Mouse (Mus musculus) cerebellum, postnatal 4 days (tissue): ENCODE measurements around the gene Bcorl1.
A peak's percentile ranks its signal among the peaks of the same experiment; 100 is the strongest.

ENCODE experiments used
- DNase-seq, 2 experiments: peaks; one replicate each; pipeline ENCODE4 v3.0.0; 2022; ENCODE audit warnings: low spot score in 2 of 2, mixed read lengths in 1 of 2

The Bcorl1 gene

DNA sequence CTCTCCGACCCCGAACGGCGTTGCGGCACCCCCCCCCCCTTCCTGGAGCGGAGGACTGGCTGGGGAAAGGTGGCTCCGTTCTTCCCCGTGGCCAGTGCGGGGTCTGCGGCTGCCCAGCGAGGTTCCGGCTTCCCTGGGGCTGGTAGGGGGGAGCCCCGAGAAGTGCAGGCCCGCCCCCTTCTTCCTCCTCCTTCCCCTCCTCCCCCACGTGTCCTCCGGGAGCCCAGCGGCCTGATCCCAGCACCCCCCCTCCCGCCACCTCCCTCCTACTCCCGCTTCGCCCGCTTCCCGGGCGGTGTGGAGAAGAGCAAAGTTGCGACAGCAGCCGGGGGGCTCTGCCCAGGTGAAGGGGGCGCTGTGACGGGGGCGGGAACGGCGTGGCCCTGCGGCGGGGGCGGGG, at the start of gene Bcorl1:
Gene Bcorl1, plus strand, starts transcription at position 218 of the 400 bp plus-strand sequence.
- DNase-seq = peak in 1 of 2 experiments; percentile 11

DNA sequence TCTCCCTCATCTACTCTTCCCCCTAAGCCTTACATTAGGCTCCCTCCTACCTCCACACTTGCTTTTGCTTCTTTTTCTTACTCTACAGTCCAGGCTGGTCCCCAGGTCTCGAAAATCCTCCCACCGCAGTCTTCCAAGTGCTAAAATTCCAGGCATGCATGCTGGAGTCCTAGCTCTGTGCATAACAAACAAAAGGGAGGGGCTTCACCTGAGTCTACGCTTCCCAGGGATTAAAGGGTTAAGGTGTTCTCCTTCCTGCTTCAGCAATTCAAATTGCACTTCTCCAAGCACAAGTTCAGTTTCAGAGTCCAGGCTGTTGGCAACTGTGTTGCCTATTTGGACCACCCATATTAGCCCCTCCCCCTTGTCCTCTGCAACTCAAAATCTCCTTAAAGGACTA, 49.7 kb upstream of the Bcorl1 start:
- no peak for DNase-seq

DNA sequence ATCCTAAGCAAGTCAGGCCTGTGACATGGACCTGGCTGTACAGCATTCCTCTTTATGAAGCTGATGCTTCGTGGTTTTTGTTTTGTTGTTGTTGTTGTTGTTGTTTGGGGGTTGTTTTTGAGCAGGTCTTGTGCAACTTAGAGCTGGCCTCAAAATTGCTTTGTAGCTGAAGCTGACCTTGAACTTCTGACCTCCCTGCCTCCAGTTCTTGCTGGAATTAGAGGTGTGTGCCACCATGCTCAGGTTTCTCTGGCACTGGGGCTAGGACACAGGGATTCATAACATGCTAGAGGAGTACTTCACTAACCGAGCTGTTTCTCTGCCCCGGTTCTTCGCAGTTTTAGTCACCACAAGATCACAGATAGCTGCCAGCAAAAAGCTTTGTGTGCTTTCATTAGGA, 35.8 kb upstream of the Bcorl1 start:
- DNase-seq = no peak

DNA sequence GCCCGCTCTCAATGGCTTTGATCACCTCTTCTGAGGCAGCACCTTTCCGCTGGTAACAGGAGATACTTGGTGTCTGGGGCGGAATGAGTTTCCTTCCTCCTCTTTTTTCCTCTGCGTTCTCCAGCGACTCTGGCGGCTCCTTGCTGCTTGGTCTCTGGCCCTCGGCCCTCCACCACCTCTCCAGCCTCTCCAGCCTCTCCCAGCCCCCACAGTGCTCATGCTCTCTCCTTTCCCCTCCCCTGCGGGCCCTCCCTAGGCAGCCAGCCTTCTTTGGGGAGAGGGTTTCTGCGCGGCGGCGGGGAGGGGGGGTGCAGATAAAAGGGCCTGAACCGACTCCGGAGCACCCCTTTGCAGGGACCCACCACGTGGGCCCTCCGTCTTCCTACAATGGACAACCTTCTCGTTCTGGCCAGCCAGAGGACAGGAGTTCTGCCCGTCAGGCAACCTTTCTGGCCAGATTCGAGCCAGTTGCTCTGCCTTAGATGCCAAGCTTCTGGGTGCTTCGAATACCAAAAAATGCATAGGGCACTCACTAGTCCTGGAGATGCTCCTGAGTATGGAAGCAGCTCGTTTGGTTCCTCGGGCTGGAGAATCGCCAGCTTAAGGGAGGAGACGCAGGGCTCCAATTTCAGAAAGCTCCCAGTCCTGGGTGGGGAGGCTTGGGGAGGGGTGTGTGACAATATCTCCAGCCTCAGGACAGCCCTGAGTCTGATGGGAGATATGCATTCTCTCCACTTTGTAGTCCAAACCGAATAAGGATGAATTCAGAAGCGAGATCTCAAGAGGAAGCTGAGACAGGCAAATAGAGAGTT, 30.2 kb upstream of the Bcorl1 start:
- no peak for DNase-seq

GRCm38 (mm10) chrX:48311727-48312126, 29.4 kb upstream of the Bcorl1 start:
- DNase-seq = no peak

DNA sequence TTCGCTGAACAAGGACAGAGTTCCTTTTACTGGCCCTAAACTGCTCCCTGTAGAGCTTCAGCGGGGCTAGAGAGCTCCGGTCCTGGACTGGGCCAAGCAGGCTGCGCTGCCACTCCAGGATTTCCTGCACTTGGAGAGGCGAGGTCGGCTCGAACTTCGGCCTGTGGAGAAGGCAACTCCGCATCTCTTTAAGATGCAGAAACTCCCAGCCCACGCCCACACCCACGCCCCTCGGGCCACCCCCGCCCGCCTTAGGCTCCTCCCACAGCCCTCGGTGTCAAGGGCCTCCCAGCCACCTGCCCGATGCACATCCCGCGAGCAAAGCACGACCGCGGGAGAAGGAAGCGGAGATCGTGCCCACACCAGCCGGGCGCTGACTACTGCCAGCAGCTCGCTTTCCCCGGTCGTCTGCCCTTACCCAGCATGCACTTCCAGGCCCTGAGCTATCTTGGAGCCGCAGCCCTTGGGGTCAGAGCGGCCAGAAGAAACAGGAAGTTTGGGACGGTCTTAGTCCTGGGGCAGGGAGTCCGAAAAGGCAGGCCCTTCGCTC, 26.6 kb upstream of the Bcorl1 start:
- peak; percentile 21 to 48 for DNase-seq

GRCm38 (mm10) chrX:48317444-48317843, 23.7 kb upstream of the Bcorl1 start:
- no peak for DNase-seq

DNA sequence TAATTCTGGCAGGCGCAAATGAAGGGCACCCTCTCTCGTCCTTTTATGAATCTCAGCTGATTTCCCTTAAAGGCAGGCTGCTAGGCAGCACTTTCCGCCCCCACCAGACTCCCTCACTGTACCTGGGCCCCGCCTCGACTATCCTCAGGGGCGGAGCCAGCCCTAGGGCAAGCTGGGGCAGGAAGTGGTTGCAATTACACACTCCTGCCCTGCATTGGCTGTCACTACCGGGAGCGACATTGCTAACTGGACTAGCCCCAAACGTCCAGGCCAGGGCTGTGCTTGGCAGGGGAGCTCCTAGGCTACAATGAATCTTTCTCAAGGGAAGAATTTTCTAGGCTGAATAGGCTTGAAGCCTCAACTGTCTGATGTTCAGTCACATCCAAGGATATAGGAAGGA, 23.0 kb upstream of the Bcorl1 start:
- DNase-seq = no peak

GRCm38 (mm10) chrX:48340441-48341049, 613 bp upstream of the Bcorl1 start:
- no peak for DNase-seq

GRCm38 (mm10) chrX:48341621-48342161, 533 bp downstream of the Bcorl1 start:
- peak in 1 of 2 experiments; percentile 19 for DNase-seq

DNA sequence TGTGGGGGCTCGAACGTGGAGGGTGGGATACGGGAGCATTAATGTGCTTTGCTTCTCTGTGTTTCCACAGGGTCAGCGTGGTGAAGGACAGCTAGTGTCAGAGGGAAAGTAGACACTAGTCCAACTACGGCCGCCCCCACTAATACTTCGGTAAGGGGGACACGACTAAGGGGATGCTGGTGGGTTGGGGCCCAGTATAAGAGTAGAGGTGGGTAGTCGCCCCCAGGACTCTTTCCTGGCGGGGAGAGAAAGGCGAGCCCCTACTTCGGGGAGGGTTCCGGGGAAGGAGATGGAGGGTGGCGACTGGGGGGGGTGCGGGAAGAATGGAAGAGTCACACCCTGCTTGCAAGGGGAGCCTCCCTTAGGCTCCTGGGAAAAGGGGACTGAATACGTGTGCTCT, 1.6 kb downstream of the Bcorl1 start:
- DNase-seq = no peak

GRCm38 (mm10) chrX:48343461-48343952, 2.3 kb downstream of the Bcorl1 start:
- peak; percentile 61 to 84 for DNase-seq

GRCm38 (mm10) chrX:48343966-48344642, 2.9 kb downstream of the Bcorl1 start:
- peak in 1 of 2 experiments; percentile 10 for DNase-seq

DNA sequence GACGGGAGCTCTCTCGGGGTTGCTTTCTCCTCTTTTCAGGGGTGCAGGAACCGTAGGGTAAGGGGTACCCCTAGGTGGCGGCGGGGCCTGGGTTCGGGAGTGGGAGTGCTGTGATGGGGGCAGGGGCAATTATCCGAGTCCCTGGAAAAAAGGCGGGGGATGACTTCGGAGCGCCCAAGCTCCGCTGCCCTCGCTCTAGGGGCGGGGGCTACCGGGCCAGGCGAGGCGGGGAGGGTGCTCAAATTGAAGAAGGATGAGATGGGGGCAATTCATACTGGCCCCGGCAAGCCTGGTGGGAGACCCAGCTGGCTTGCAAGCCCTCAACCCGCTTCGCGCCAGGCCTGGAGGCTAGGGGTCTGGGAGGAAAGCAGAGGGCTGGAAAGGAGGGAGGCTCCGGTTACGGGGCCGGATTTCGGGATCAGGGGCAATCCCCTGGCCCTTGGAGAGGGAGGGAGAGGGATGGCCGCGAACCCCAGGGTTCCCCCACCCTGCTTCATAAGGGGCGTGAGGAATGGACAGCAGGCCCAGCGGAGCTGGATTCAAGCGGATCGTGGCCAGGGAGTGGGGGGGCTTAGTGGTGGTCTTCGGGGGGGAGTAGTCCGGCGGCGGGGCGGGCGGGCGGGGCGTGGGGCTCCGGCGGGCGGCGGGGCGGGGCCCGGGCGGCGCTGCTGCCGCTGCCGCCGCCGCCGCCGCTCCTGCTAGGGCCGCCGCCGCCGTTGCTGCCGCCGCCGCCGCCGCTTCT, 3.7 kb downstream of the Bcorl1 start:
- peak in 1 of 2 experiments; percentile 23 for DNase-seq

DNA sequence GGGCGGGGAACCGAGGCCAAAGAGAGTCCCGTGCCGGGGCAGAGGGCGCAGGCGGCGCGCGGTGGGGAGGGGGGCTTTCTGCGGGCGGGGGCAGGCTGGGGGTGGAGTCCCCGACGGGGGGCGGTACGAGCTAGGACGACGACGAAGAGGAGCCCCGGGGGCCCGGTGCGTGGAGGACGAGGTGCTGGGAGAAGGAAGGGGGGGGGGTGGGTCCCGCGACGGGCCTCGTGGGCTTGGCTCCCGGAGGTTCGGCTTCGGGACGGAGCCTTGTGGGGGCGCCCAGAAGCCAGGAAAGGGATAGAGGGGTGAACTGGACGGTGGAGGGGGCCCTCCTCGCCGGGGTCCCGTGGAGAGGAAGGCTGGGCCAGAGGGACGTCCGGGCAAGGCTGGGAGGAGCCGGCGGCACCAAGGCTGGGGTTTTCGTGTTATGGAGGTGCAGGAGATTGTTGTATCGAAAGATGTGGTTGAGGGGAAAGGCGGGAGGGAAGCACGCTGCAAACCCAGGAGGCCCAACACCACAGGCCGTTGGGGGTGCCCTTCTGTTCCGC, 4.3 kb downstream of the Bcorl1 start:
- peak in 1 of 2 experiments; percentile 6 for DNase-seq

DNA sequence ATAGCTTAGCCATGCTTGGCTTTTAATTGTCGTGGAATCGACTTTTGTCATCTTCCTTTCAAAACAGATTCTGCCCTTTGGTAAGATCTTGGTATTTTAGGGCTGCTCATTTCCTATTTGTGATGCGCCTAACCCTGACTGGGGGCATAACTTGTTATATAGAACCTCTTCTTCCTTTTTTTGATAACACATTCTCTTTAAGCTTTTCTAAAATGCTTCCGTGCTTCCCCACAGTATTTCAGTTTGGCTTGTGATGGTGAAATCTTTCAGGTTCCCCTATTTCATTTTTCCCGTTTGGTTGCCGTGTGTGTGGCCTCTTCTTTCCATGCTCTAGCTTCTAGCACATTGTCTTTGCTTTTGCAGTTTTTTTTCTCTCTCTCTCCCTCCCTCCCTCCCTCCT, 14.2 kb downstream of the Bcorl1 start:
- DNase-seq = no peak

GRCm38 (mm10) chrX:48365836-48366577, 24.8 kb downstream of the Bcorl1 start:
- no peak for DNase-seq

- DNase-seq = no peak
Observed at GRCm38 (mm10) chrX:48367841-48368240, 26.7 kb downstream of the Bcorl1 start.

- DNase-seq = peak; percentile 31 to 45
Observed at GRCm38 (mm10) chrX:48383643-48384042, 42.5 kb downstream of the Bcorl1 start.

DNA sequence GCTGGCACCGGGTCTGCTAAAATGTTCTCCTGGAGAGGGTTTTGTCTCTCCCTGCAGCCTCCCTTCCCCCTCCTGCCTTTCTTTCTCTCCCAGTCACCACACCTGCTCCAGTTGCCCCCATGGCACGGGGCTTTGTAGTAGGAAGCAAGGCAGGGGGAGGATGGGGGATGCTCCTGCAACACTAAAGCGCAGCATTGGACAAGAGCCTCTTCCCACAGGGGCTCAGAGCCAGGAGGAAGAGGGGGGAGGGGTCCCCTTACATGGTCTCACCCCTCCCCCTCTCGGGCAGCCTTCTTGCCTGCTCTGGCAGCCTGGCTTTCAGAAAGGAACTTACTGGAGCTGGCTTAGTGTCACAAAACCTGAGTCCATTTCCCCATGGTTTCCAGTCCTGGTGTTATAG, 44.8 kb downstream of the Bcorl1 start:
- no peak for DNase-seq
